Mouse (Mus musculus) intestine, embryonic 14.5 days (tissue): ENCODE data around the gene Ercc4. TPM values are rescaled to one million over a fixed set of nuclear protein-coding genes. Genes with fewer than 3 reads are reported as not detected.

Source experiments
- ATAC-seq: fragments of 200-750 bp; cut with Nextera tagmentation; replicated peaks from 2 replicates; pipeline ENCODE4 v1.8.0; 2017; ENCODE audit warnings: low read depth, moderate number of reproducible peaks, moderate TSS enrichment, moderate library complexity; ENCODE audit not compliant: low FRiP score, low TSS enrichment
- DNase-seq: peaks from one replicate; pipeline ENCODE4 v3.0.0-alpha.2; 2018; ENCODE audit warnings: low spot score
- H3K27ac ChIP-seq: fragments of 300-500 bp; sonication (generic); 2 replicates; pipeline ENCODE4 v1.5.1; 2014; ENCODE audit warnings: low read depth, mild to moderate bottlenecking, control low read depth
- H3K27me3 ChIP-seq: fragments of 300-500 bp; sonication (generic); replicated peaks from 2 replicates; pipeline ENCODE4 v1.6.1; 2014; ENCODE audit warnings: low read length, control low read depth; ENCODE audit not compliant: control insufficient read depth, insufficient read depth
- H3K36me3 ChIP-seq: fragments of 300-500 bp; sonication (generic); 2 replicates; pipeline ENCODE4 v1.6.1; 2014; ENCODE audit warnings: low read length, control low read depth; ENCODE audit not compliant: control insufficient read depth, insufficient read depth
- H3K4me1 ChIP-seq: fragments of 300-500 bp; sonication (generic); replicated peaks from 2 replicates; pipeline ENCODE4 v1.6.1; 2014; ENCODE audit warnings: low read length, control low read depth, mixed read lengths; ENCODE audit not compliant: control insufficient read depth, insufficient read depth
- H3K4me2 ChIP-seq: fragments of 300-500 bp; sonication (generic); 2 replicates; pipeline ENCODE4 v1.6.1; 2014; ENCODE audit warnings: low read length
- H3K4me3 ChIP-seq: fragments of 300-500 bp; sonication (generic); 2 replicates; pipeline ENCODE4 v1.5.1; 2014; ENCODE audit warnings: low read depth, low read length, control low read depth, mixed read lengths
- H3K9ac ChIP-seq: fragments of 300-500 bp; sonication (generic); 2 replicates; pipeline ENCODE4 v1.6.1; 2014; ENCODE audit warnings: mild to moderate bottlenecking, low read length
- H3K9me3 ChIP-seq: fragments of 300-500 bp; sonication (generic); 2 replicates; pipeline ENCODE4 v1.6.1; 2016; ENCODE audit warnings: low read length, control low read depth; ENCODE audit not compliant: control insufficient read depth
- WGBS: fragments of 180-500 bp; shearing (Covaris S2); extraction: QIAGEN DNeasy Blood & Tissue Kit; methylation state at CpG from one replicate; pipeline ENCODE4 v1.1.7; 2014; 5-methylcytosine and 5-hydroxymethylcytosine counted together
- polyA plus RNA-seq: library from polyadenylated mRNA; unstranded; fragments of >200 nt; fragmentation: Nextera tagmentation; extraction: Ambion mirVana; gene quantifications from 2 replicates; pipeline ENCODE4 v1.2.1, GENCODE M21; 2014

The Ercc4 gene
- polyA plus RNA-seq, 1 experiment from 2014 or later: 13.1 TPM

- Histone ChIP-seq H3K9ac (no peak overlapping the region), H3K9me3 (no peaks in the 10 kb centered on the region), H3K27me3 (no peaks in the 10 kb centered on the region), H3K4me2 (no peak overlapping the region), H3K27ac (no peak overlapping the region), H3K4me1 (peaks cover 34% of the 10 kb centered on the region; the same call in 1 of the 2 replicates), H3K4me3 (no peak overlapping the region), H3K36me3 (no peaks in the 10 kb centered on the region)
- WGBS: 87% methylated on average over 5 of the region's 5 CpGs
- DNase-seq (no peak), ATAC-seq (no peak)
These were observed 85.4 kb downstream of the Ercc4 start for GRCm38 (mm10) chr16:13194882-13195281.

GRCm38 (mm10) chr16:13196626-13197025 lies 87.1 kb downstream of the Ercc4 start:
- Histone ChIP-seq H3K27ac (0 out of 2 replicates have a peak overlapping the region, but pooled peaks have one; percentile 11), H3K4me3 (no peak overlapping the region), H3K36me3 (no peaks in the 10 kb centered on the region), H3K4me1 (peaks cover 32% of the 10 kb centered on the region; the same call in 1 of the 2 replicates), H3K9ac (no peak overlapping the region), H3K9me3 (no peaks in the 10 kb centered on the region), H3K27me3 (no peaks in the 10 kb centered on the region), H3K4me2 (no peak overlapping the region)
- ATAC-seq (no peak), DNase-seq (no peak)
- WGBS: 52% methylated on average over 5 of the region's 5 CpGs

GRCm38 (mm10) chr16:13197293-13197692 lies 87.8 kb downstream of the Ercc4 start:
- no peaks in the 10 kb centered on the region for H3K36me3 ChIP-seq
- H3K27ac ChIP-seq: 0 out of 2 replicates have a peak overlapping the region, but pooled peaks have one; percentile 11
- peaks cover 32% of the 10 kb centered on the region; the same call in 1 of the 2 replicates for H3K4me1 ChIP-seq
- no peaks in the 10 kb centered on the region for H3K27me3 ChIP-seq
- no peak overlapping the region for H3K4me2 ChIP-seq
- no peaks in the 10 kb centered on the region for H3K9me3 ChIP-seq
- no peak overlapping the region for H3K9ac ChIP-seq
- ATAC-seq (no peak), DNase-seq (no peak)
- H3K4me3 ChIP-seq: no peak overlapping the region
- 38% methylated on average over 5 of the region's 5 CpGs for WGBS

- DNase-seq: no peak
- 27% methylated on average over 2 of the region's 2 CpGs for WGBS
- no peak for ATAC-seq
These were observed 89.7 kb downstream of the Ercc4 start for GRCm38 (mm10) chr16:13199204-13199603.

More at GRCm38 (mm10) chr16:13199204-13199603, 89.7 kb downstream of the Ercc4 start:
- Histone ChIP-seq H3K9me3 (no peaks in the 10 kb centered on the region), H3K4me2 (no peak overlapping the region), H3K27me3 (no peaks in the 10 kb centered on the region), H3K9ac (no peak overlapping the region), H3K27ac (no peak overlapping the region), H3K4me3 (no peak overlapping the region), H3K4me1 (peaks cover 28% of the 10 kb centered on the region; the same call in 1 of the 2 replicates), H3K36me3 (no peaks in the 10 kb centered on the region)

Other genes starting within 250 kb of the Ercc4 start
- 33.0 and 34.2 TPM in 2 replicates for gene Mrtfb, start 146.8 kb downstream of the Ercc4 start, polyA plus RNA-seq